Mouse (Mus musculus) ES-E14 (cell line): Measurements from ENCODE around the gene Rcsd1. TPM values are rescaled to one million over a fixed set of nuclear protein-coding genes. Genes with fewer than 3 reads are reported as not detected.

Experiments
- DNase-seq: peaks from one replicate; pipeline ENCODE4 v3.0.0-alpha.2; 2013; ENCODE audit warnings: low read depth, low spot score
- H3K27ac ChIP-seq: 2 replicates; pipeline ENCODE4 v1.5.1; 2012; ENCODE audit warnings: low read depth, mild to moderate bottlenecking, low read length, moderate library complexity, mixed read lengths; ENCODE audit not compliant: poor library complexity, insufficient read depth, severe bottlenecking
- H3K36me3 ChIP-seq: 2 replicates; pipeline ENCODE4 v1.6.1; 2012; ENCODE audit warnings: mild to moderate bottlenecking, low read length, moderate library complexity, mixed read lengths; ENCODE audit not compliant: control insufficient read depth, poor library complexity, insufficient read depth, severe bottlenecking
- H3K4me1 ChIP-seq, 2 experiments: fragments of 150-350 bp in 1 of 2; sonication (generic) in 1 of 2; 2 replicates each; pipeline ENCODE4 v1.6.1; 2012; ENCODE audit warnings: low read length in 2 of 2, mild to moderate bottlenecking in 1 of 2, mixed read lengths in 1 of 2; ENCODE audit not compliant: control insufficient read depth in 2 of 2, insufficient read depth in 2 of 2, poor library complexity in 1 of 2
- H3K4me3 ChIP-seq, 2 experiments: fragments of 150-350 bp in 1 of 2; sonication (generic) in 1 of 2; 2 replicates each; pipeline ENCODE4 v1.5.1; 2012; ENCODE audit warnings: low read length in 2 of 2, low read depth in 1 of 2, mild to moderate bottlenecking in 1 of 2, mixed read lengths in 1 of 2; ENCODE audit not compliant: insufficient read depth in 1 of 2, poor library complexity in 1 of 2, severe bottlenecking in 1 of 2
- H3K9ac ChIP-seq: 2 replicates; pipeline ENCODE4 v1.6.1; 2012; ENCODE audit warnings: low read depth, mild to moderate bottlenecking, low read length, mixed read lengths; ENCODE audit not compliant: poor library complexity, insufficient read depth, severe bottlenecking
- H3K9me3 ChIP-seq: fragments of 150-350 bp; sonication (generic); 2 replicates; pipeline ENCODE4 v1.6.1; 2012; ENCODE audit warnings: low read depth, mild to moderate bottlenecking, low read length; ENCODE audit not compliant: control insufficient read depth, insufficient read depth
- CHD2 ChIP-seq: IDR thresholded peaks from 2 replicates; pipeline ENCODE4 v1.6.1; 2014; ENCODE audit warnings: mild to moderate bottlenecking, low read depth, low read length, inconsistent platforms
- HCFC1 ChIP-seq: IDR thresholded peaks from 2 replicates; pipeline ENCODE4 v1.6.1; 2012; ENCODE audit warnings: low read length, inconsistent platforms, borderline replicate concordance; ENCODE audit not compliant: insufficient read depth
- MAFK ChIP-seq: IDR thresholded peaks from 2 replicates; pipeline ENCODE4 v1.6.1; 2014; ENCODE audit warnings: mild to moderate bottlenecking, low read depth, low read length, inconsistent platforms; ENCODE audit not compliant: insufficient read depth
- ZC3H11A ChIP-seq: IDR thresholded peaks from 2 replicates; pipeline ENCODE4 v1.6.1; 2012; ENCODE audit warnings: low read depth, mild to moderate bottlenecking, inconsistent platforms, low read length, borderline replicate concordance
- ZNF384 ChIP-seq: IDR thresholded peaks from 2 replicates; pipeline ENCODE4 v1.6.1; 2012; ENCODE audit warnings: low read depth, low read length, inconsistent platforms
- in situ Hi-C, 2 experiments: fragments of 600-800 bp; cut with MboI; formaldehyde crosslinking; loops; one replicate each; pipeline ENCODE4 v1.15.1; 2025; ENCODE audit warnings: low sequenced_read_pairs in 2 of 2, inconsistent platforms in 1 of 2; ENCODE audit not compliant: unreplicated experiment in 2 of 2
- total RNA-seq: library from RNA; depleted of rRNA; stranded (reverse); fragments of 300-350 nt; gene quantifications from 2 replicates; pipeline ENCODE4 v1.2.3, GENCODE M21; 2012

Rcsd1 gene
- total RNA-seq, 1 experiment, result 5.4 TPM

DNA sequence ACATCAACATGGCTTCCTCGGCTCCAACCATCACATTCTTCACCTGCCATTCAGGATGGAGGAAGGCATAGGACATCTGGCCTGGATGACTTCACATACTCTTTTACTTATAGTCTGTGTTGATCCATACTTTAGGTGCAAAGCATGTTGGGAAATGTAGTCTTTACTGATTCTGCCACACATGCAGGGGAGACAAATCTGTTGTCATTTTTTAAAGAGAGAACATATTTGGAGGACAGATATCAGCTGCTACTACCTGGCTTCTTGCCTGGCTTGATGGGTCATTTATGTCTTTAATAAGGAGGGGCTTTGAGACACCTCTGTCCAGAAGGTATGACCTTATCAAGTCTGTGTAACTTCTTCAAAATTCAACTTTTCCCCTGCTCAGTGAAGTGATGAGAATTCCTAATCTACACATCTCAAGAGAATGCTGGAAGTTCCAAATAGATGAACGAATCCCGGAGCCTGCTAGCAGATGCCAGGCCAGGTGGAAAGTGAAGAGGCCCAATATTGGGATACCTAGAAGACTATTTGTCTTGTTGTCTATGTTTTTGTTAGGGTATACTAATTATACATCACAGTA is 18.6 kb upstream of the Rcsd1 start:
- H3K9ac ChIP-seq, result no peak overlapping the region
- in situ Hi-C loops, result no loop called here
- TF ChIP-seq MAFK (no peak), HCFC1 (no peak), ZNF384 (no peak), ZC3H11A (no peak), CHD2 (no peak)
- no peaks in the 10 kb centered on the region for H3K9me3 ChIP-seq
- no peak overlapping the region for H3K4me3 ChIP-seq
- H3K36me3 ChIP-seq, result no peaks in the 10 kb centered on the region
- H3K27ac ChIP-seq, result no peak overlapping the region
- no peaks in the 10 kb centered on the region for H3K4me1 ChIP-seq
- no peak for DNase-seq

DNA sequence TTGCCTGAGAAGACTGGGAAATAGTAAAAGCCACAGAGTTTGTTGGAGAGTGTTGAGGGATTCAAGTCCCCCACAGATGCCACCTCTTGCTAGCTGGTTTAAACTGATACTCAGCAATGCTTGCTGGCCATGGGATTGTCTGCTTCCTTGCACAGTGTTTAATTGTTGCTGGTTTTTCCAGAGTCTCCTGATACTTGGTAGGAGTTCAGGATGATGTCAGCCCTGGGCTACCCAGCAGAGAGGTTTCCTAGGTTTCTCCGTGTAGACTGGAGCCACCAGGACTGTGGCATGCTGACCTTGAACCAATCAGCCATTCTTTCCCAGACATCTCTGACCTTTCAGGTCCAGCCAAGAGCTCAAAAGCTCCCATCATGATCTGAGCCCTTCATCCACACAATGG is 17.4 kb upstream of the Rcsd1 start:
- Histone ChIP-seq H3K9ac (no peak overlapping the region), H3K9me3 (no peaks in the 10 kb centered on the region), H3K4me3 (no peak overlapping the region), H3K36me3 (no peaks in the 10 kb centered on the region), H3K27ac (no peak overlapping the region), H3K4me1 (no peaks in the 10 kb centered on the region)
- in situ Hi-C loops, result no loop called here
- no peak for DNase-seq
- TF ChIP-seq ZC3H11A (no peak), ZNF384 (no peak), CHD2 (no peak), HCFC1 (no peak), MAFK (no peak)

DNA sequence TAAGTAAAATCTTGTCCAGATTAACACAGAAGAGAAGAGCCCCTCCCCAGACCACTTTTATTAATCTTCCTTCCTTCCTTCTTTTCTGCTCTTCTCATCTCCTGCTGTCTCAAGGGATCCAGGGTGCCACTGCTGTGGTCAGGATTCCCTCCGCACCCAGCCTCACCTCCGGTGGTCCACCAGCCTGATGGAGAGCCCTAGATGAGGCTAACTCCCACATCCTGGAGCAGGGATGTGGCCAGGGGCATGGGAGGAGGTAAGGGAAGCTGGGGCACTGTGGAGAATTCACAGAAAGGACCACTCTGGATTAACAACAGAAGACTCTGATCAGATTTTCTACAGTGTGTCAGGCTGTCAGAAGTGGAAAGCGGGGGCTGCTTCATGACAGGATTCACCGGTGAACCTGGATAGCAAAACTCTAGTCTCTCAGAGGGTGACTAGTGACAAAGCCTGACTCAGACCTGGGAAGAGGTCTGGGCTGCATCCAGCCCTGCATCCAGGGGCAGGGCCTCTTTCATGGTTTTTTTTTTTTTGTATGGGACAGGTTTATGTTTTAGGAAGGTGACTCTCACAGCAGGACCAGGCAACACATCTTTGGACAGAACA is 15.6 kb upstream of the Rcsd1 start:
- no peaks in the 10 kb centered on the region for H3K36me3 ChIP-seq
- H3K9me3 ChIP-seq, result no peaks in the 10 kb centered on the region
- no peak overlapping the region for H3K4me3 ChIP-seq
- no peak overlapping the region for H3K27ac ChIP-seq
- TF ChIP-seq HCFC1, result no peak
- no peak for TF ChIP-seq CHD2
- TF ChIP-seq MAFK, result no peak
- no peak for TF ChIP-seq ZC3H11A
- no peak for TF ChIP-seq ZNF384
- no peak for DNase-seq
- H3K9ac ChIP-seq, result no peak overlapping the region
- H3K4me1 ChIP-seq, result no peaks in the 10 kb centered on the region
- in situ Hi-C loops, result no loop called here

DNA sequence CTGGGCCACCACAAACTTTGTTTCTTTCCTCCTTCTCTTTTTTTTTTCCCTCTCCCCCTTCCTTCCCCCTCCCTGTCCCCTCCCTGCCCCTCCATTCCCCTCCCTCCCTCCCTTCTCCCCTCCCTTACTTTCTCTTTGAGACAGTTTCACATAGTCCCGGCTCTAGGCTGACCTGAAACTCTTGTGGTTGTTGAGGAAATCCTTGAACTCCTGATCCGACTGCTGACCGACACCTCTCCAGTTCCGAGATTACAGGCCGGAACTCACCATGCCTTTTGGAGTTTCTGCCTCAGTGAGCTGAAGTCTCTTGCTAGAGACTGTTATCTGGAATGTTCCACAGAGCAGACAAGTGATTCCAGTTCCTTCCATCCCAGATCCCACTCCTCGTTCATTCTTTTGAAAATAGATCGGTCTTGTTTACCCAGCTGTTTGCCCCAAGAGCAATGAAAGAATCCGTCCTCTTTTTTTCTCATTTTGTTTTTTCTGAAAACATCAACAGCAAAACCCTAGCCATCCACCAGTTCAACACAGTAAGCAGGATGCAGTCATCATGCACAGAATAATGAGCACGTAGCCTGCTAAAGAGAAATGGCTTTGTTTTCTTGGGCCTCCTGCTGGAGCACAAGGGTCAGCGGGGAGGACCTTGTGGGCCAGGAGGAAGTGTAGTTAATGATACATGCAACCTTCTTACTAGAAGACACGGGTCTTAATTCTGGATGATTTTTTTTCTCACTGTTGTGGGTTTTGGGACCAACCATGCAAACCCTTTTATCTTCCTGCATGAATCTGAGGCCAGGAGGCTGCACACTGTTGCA is 14.9 kb upstream of the Rcsd1 start:
- in situ Hi-C loops, result no loop called here
- Histone ChIP-seq H3K9ac (no peak overlapping the region), H3K4me3 (no peak overlapping the region), H3K27ac (no peak overlapping the region), H3K36me3 (no peaks in the 10 kb centered on the region), H3K9me3 (no peaks in the 10 kb centered on the region), H3K4me1 (no peaks in the 10 kb centered on the region)
- TF ChIP-seq CHD2, result no peak
- TF ChIP-seq MAFK, result no peak
- no peak for TF ChIP-seq HCFC1
- TF ChIP-seq ZNF384, result no peak
- no peak for TF ChIP-seq ZC3H11A
- DNase-seq, result no peak
